Mouse (Mus musculus) ES-Bruce4 (cell line): ENCODE data around the gene Snrnp200. TPM values are rescaled to one million over a fixed set of nuclear protein-coding genes. Genes with fewer than 3 reads are reported as not detected.

ENCODE experiments used
- H3K27ac ChIP-seq: 2 replicates; pipeline ENCODE4 v1.5.1; 2012; ENCODE audit warnings: low read length, inconsistent platforms; ENCODE audit not compliant: insufficient read depth
- H3K27me3 ChIP-seq: 2 replicates; pipeline ENCODE4 v1.6.1; 2012; ENCODE audit warnings: mild to moderate bottlenecking, low read length, inconsistent platforms; ENCODE audit not compliant: control insufficient read depth, poor library complexity, insufficient read depth, severe bottlenecking
- H3K36me3 ChIP-seq: 2 replicates; pipeline ENCODE4 v1.6.1; 2012; ENCODE audit warnings: inconsistent platforms, mild to moderate bottlenecking, low read length, moderate library complexity; ENCODE audit not compliant: control insufficient read depth, poor library complexity, insufficient read depth, severe bottlenecking
- H3K4me1 ChIP-seq: one replicate; pipeline ENCODE4 v1.8.1; 2011; ENCODE audit warnings: low read length; ENCODE audit not compliant: control insufficient read depth, insufficient read depth
- H3K4me3 ChIP-seq: 2 replicates; pipeline ENCODE4 v1.5.1; 2011; ENCODE audit warnings: low read depth, mild to moderate bottlenecking, low read length
- H3K9ac ChIP-seq: 2 replicates; pipeline ENCODE4 v1.6.1; 2012; ENCODE audit warnings: low read depth, mild to moderate bottlenecking, inconsistent platforms; ENCODE audit not compliant: poor library complexity, severe bottlenecking
- H3K9me3 ChIP-seq: replicated peaks from 2 replicates; pipeline ENCODE4 v1.6.1; 2012; ENCODE audit warnings: mild to moderate bottlenecking, low read length, inconsistent platforms; ENCODE audit not compliant: control insufficient read depth, poor library complexity, insufficient read depth, severe bottlenecking
- CTCF ChIP-seq: IDR thresholded peaks from one replicate; pipeline ENCODE4 v1.8.1; 2011; ENCODE audit warnings: low read depth, low read length
- EP300 ChIP-seq: IDR thresholded peaks from 2 replicates; pipeline ENCODE4 v1.6.1; 2011; ENCODE audit warnings: low read depth, low read length; ENCODE audit not compliant: insufficient read depth
- POLR2A ChIP-seq: IDR thresholded peaks from one replicate; pipeline ENCODE4 v1.8.1; 2011; ENCODE audit warnings: low read length; ENCODE audit not compliant: insufficient read depth
- polyA plus RNA-seq: library from polyadenylated mRNA; stranded (reverse); fragments of >200 nt; gene quantifications from 2 replicates; pipeline ENCODE4 v1.2.4, GENCODE M21; 2011; ENCODE audit warnings: low read depth; ENCODE audit not compliant: missing spikeins, insufficient read depth, insufficient read length

Snrnp200 gene
- polyA plus RNA-seq, 1 experiment = 143 TPM

DNA sequence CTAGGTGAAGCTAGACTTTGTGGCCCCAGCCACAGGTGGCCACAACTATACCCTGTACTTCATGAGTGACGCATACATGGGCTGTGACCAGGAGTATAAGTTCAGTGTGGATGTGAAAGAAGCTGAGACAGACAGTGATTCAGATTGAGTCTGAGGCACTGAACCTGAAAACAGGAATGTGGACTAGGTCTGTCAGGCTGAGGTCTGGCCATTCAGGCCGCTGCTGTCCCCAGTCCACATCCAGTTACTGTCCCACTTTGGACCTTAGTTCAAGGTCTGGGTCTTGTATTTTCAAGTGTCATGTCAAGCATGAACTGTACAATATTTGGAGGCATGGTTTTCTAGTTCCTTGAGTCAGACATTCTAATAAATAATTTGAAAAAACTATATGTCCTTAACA, 31.9 kb downstream of the Snrnp200 start:
- no peak overlapping the region for H3K9ac ChIP-seq
- H3K27ac ChIP-seq = no peak overlapping the region
- no peaks in the 10 kb centered on the region for H3K4me1 ChIP-seq
- H3K27me3 ChIP-seq = no peaks in the 10 kb centered on the region
- no peak overlapping the region for H3K4me3 ChIP-seq
- no peak for TF ChIP-seq EP300
- no peak for TF ChIP-seq POLR2A
- TF ChIP-seq CTCF = no peak
- H3K9me3 ChIP-seq = no peaks in the 10 kb centered on the region
- peaks cover 60% of the 10 kb centered on the region for H3K36me3 ChIP-seq

DNA sequence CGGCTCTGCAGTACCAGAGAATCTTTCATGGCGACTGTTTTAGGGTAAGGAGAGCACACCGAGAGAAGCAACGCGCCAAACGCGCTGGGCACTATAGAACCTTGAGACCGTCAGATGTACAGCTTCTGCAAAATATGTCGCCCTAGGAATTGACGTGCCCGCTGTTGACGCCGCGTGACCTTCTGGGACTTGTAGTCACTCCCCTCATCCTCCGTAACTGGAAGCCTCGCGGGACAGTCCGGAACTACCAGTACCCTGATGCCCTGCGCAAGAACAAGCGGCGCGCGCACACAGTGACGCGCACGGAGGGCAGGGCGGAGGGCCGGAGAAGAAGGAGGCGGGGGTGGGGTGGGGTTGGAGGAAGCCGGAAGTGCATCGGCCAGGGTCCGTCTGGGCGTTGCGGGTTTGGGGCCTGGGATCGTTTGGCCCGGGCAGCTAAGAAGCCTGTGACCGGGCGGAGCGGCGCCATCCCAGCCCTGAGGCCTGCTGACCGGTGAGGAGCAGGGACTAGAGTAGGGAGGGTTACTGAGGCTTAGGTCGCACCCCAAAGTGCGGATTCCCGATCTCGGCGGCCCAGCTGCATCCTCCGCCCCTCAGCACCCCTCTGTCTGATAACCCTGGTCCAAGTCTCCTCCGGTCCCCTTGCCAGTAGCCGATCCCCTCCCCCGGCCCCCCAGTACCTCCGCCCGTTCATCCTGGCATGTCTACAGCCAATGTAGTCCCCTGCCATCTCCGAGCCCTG, 39.6 kb downstream of the Snrnp200 start, which contains the start of the genes Ciao1 and Tmem127:
Gene Ciao1, minus strand, starts transcription at position 225 of the 742 bp plus-strand sequence.
Gene Tmem127, plus strand, starts transcription at position 317 of the 742 bp plus-strand sequence.
- TF ChIP-seq POLR2A = peak; percentile 38
- no peak for TF ChIP-seq EP300
- peak within 1 kb of the TSS; percentile 89 for H3K9ac ChIP-seq
- H3K9me3 ChIP-seq = no peaks in the 10 kb centered on the region
- no peaks in the 10 kb centered on the region for H3K27me3 ChIP-seq
- H3K27ac ChIP-seq = no peak within 1 kb of the TSS
- peaks cover 4% of the 10 kb centered on the region; the same call in 1 of the 2 replicates for H3K36me3 ChIP-seq
- H3K4me1 ChIP-seq = peaks cover 3% of the 10 kb centered on the region
- H3K4me3 ChIP-seq = peak within 1 kb of the TSS; percentile 94

DNA sequence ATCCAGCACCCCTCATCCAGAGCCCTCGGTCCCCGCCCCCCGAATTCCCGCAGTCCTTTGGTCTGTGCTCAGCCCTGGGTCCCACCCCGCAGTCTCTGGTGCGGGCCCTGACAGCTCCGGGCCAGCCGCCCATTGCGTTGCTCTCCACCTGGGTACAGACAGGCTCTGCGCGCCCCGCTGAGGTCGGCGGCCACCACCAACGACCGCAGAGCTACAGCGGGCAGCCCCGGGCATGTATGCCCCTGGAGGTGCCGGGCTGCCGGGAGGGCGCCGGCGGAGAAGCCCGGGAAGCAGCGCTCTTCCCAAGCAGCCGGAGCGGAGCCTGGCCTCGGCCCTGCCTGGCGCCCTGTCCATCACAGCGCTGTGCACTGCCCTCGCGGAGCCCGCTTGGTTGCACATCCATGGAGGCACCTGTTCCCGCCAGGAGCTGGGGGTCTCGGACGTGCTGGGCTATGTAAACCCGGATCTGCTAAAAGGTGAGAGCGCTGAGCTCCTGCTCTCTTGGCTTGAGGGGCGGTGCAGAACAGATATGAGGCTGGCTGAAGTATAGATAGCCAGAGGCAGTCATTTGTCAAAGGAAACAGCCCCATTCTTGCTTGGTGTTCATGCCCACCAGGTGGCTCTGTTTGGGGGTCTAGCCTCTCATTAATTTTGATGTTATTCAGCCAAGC, 40.3 kb downstream of the Snrnp200 start:
- H3K27ac ChIP-seq = no peak overlapping the region
- H3K27me3 ChIP-seq = no peaks in the 10 kb centered on the region
- peak overlapping the region; percentile 94 for H3K4me3 ChIP-seq
- H3K9ac ChIP-seq = peak overlapping the region; percentile 83
- peaks cover 3% of the 10 kb centered on the region for H3K4me1 ChIP-seq
- peaks cover 4% of the 10 kb centered on the region; the same call in 1 of the 2 replicates for H3K36me3 ChIP-seq
- no peak for TF ChIP-seq CTCF
- TF ChIP-seq POLR2A = no peak
- TF ChIP-seq EP300 = no peak
- no peaks in the 10 kb centered on the region for H3K9me3 ChIP-seq

DNA sequence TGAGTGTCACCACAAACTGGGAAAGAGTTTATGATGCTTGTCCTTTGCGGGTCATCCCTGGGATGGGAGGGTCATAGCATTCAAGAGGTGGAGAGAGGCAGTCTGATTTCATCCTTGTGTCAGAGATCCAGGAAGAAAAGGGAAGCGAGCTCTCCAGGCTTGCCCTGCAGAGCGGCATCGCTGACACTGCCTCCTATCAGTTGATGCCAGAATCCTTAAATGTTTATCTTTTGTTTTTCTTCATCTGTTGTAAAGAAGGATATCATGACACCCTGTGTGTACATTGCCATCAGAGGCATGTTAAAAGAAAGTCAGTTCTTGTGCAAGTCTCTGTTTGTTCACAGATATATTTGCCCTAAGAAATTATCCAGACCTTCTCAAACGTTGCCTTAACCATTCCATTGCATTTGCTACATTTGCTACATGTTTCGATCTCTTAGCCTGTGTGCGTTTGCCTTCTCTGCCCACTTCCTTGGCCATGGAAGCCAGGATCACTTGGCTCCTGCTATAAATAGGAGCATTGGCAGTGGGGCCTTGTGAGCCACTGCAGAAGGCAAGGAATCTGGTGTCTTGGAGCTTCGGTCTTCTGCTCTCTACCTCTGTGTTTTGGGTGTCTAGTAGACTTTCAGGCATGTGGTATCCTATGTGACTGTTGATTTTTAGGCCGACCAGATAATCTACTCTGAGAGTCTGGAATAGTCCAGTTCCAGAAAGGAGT, 42.3 kb downstream of the Snrnp200 start:
- no peaks in the 10 kb centered on the region for H3K27me3 ChIP-seq
- no peaks in the 10 kb centered on the region for H3K9me3 ChIP-seq
- no peak overlapping the region for H3K9ac ChIP-seq
- no peak for TF ChIP-seq POLR2A
- TF ChIP-seq EP300 = no peak
- TF ChIP-seq CTCF = no peak
- H3K27ac ChIP-seq = no peak overlapping the region
- no peak overlapping the region for H3K4me3 ChIP-seq
- H3K36me3 ChIP-seq = no peaks in the 10 kb centered on the region
- peaks cover 3% of the 10 kb centered on the region for H3K4me1 ChIP-seq

DNA sequence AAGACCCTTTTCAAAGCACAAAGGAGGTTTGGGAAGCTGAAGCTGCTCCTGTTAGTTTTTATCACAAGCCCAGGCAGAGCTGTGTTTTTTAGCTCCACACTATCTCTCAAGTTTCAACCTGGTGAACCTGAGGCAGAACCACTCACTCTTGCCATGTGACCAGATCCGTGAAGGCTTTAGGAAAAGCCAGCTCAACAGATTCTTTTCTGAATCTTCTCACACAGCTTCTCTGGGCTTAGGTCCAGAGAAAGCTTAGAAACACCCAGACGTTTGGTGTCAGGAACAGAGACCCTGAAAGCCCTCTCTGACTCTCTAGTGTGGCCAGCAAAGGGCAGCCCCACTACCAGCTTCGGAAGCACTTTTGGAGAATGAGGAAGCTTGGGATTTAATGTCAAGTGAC, 43.3 kb downstream of the Snrnp200 start:
- no peaks in the 10 kb centered on the region for H3K36me3 ChIP-seq
- TF ChIP-seq CTCF = no peak
- no peak for TF ChIP-seq POLR2A
- TF ChIP-seq EP300 = no peak
- H3K4me3 ChIP-seq = no peak overlapping the region
- H3K27me3 ChIP-seq = no peaks in the 10 kb centered on the region
- H3K9ac ChIP-seq = no peak overlapping the region
- no peaks in the 10 kb centered on the region for H3K9me3 ChIP-seq
- H3K4me1 ChIP-seq = peaks cover 3% of the 10 kb centered on the region
- H3K27ac ChIP-seq = no peak overlapping the region
